Mouse (Mus musculus): Measurements from ENCODE around the gene Esp31.

Esp31 gene

DNA sequence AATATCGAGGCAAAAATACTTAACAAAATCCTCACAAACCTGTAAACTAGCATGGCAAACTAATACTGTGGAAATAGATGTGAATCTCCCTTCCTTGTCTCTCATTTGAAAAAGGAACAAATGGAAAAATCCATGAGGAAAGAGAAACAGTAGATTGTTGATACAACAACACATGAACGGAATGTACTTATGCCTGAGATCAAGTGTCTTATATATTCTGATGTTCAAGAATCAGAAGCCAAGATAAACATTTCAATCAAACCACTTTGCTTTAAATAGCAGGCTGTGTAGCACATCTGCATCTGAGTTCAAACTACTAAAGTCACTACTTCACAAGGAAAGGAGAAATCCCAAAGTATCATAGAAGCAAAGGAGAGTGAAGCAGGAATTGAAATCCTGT is at the start of gene Esp31:
Gene Esp31, plus strand, starts transcription at position 301 of the 400 bp plus-strand sequence.
- no peak for DNase-seq (ENCODE audit: low spot score in 2 of 2)

All from frontal cortex, postnatal 10 days (tissue).